Mouse (Mus musculus) kidney, postnatal 25 days (tissue): ENCODE data around the gene Iqschfp.

ENCODE experiments used
- DNase-seq, 2 experiments: peaks; one replicate each; pipeline ENCODE4 v3.0.0; 2021; ENCODE audit warnings: mixed read lengths in 2 of 2

Iqschfp gene

DNA sequence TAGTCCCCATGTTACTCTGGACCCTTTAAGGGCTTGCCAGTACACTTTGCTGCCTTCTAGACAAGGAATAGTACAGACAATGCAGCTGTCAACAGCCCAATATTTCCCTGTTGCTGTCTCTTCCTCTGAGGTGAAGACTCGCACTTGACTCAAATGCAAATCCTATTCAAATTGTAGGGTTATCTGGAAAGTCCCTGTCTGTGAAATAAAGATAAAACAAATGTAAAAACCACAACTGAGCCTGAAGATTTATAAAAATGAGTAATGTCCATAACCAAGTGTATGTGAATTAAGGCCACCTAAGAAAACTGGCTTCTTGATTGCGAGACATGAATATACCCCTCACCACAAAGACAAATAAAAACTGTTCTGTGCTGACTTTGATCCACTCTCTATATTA, 347.9 kb downstream of the Iqschfp start:
- DNase-seq = no peak

GRCm38 (mm10) chr3:68243239-68243638, 351.2 kb downstream of the Iqschfp start:
- DNase-seq = no peak

DNA sequence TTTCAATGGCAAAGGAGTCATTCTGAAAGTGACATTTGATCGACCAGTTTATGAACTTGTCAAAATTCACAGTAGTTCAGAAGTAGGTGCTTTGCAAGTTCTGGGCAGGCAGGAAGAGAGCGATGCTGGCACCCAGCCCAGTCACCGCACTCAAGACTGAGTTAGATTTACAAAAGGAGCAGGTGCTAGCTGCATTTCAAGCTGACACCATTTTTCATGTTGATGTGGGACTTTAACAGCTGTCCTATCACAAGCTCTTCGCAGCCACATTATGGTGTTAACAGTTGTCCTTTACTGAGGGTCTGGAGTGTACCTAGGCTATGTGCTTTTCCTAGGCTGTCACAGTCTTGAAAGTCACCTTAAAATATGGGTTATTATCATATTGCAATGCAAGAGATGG, 354.1 kb downstream of the Iqschfp start:
- DNase-seq = no peak

DNA sequence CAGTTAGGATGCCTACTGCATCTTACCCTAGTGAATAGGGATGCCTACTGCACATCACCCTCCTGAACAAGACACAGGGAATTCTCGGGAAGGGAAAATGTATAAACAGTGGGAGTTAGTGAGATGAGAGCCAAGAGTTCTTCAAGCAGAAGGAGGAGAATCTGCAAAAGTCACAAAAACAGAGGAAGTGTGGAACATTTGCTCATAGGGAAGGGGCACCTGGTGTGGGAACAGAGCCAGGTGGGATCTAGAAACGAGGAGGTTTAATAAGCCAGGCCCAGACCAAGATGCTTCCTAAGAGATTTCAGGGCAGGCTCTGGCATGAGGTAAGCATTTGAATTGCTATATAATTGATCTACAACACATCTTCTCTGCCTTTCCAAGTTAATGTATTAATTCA, 358.6 kb downstream of the Iqschfp start:
- no peak for DNase-seq

DNA sequence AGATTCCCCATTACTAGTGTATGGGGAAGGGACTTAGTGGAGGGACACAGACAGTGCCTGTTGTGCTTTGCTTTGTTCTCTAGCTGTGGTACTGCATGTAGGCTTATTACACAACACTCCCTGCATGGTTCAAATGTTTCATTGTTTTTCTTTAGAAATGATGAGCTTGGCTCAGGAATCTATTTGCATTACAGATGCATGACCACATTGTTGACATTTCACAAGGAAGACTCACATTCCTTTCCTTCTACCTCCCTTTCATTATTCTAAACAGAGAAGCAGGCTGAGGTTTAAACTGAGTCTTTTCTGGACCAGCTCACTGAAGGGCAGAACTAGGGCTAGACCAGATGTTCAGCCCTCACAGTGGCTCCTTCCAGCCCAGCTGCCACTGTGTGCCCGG, 360.3 kb downstream of the Iqschfp start:
- DNase-seq = no peak

- DNase-seq = no peak
Measured at GRCm38 (mm10) chr3:68262304-68262703, 370.3 kb downstream of the Iqschfp start.

DNA sequence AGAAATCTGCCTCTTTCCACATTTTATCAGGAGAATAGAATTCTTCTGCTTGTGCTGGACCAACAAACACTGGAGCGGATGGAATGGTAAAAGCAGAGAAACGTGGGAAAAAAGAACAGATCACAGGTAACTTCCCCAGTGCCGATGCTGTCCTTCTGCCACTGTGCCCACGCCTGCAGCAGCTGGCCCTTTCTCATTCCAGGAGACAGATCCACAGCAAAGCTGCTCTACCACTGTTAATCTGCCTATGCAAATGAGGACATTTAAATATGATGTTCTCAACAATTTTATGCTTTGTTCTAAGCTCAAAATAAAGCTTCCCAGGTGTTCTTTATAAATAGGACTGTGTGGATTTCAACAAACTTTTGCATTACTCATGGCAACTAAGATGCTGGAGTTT, 375.9 kb downstream of the Iqschfp start:
- DNase-seq = no peak

GRCm38 (mm10) chr3:68269251-68269650, 377.2 kb downstream of the Iqschfp start:
- DNase-seq = no peak

DNA sequence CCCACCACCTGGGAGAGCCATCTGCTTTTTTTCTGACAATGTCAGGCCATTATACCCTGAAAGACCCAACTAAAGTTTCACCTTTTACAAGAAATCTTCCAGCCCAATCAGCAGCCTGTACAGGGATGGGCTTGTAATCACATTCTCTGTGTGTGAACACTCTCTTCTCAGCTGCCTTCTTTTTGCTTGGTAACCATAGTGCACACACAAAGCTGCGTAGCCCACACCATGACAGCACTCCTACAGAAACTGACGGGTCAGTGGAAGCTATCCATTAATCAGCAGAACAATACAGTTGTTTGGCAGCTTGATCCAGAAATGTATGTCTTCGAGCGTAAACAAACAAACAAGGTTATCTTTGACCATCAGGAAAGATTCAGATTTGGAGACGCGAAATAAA, 378.2 kb downstream of the Iqschfp start:
- no peak for DNase-seq

GRCm38 (mm10) chr3:68271457-68271856, 379.4 kb downstream of the Iqschfp start:
- no peak for DNase-seq

DNA sequence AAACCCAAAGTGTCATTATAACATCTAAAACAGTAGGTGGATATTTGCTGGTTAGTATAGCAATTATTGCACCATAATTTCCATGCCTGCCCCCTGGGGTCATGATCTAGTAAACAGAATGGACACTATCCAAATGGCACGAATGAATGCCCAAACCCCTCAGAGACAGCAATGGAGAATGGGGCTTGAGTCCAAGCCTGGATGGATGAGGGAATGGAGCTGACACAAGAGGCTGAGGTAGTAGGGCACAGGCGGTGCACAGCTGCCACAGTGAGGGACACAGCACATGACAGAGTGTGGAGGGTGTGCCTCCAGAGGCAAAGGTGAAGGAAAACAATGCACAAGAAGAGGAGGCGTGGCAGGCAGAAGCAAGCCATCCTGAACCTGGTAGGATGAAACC, 379.8 kb downstream of the Iqschfp start:
- no peak for DNase-seq

DNA sequence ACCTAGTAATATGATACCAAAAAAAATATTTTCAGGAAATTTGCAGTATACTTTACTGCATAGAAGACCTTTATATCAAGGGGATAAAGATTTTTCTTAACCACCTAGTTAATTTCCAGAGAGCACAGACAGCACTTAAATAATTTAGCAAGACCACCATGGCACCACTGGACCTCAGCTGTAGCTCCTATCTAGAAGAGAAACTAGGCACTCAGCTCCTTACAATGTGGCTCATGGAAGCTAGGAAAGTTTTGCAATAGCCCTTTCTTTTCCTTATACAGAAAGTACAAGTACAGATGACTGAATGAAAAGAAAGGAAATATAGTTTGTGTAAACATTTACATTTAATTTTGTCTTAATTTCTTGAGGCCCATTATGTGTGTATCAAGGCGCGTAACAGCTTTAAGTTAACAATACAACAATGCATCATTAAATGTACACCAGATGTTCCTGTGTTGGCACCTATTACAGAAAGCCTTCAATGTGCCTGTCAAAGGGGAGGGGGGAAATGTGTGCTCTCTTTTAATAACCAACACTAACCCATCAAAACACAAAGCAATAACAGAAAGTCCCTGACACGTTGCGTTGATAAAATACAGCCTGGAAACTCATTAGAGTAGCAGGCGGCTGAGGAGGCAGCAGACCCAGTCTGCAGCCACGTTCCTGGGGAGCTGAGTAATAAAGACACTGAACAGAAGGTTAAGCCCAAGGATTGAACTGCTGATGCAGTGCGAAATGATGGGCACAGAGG, 391.0 kb downstream of the Iqschfp start:
- DNase-seq = no peak

- no peak for DNase-seq
Measured at GRCm38 (mm10) chr3:68283595-68283991, 391.6 kb downstream of the Iqschfp start.

GRCm38 (mm10) chr3:68284500-68284899, 392.5 kb downstream of the Iqschfp start:
- DNase-seq = no peak

DNA sequence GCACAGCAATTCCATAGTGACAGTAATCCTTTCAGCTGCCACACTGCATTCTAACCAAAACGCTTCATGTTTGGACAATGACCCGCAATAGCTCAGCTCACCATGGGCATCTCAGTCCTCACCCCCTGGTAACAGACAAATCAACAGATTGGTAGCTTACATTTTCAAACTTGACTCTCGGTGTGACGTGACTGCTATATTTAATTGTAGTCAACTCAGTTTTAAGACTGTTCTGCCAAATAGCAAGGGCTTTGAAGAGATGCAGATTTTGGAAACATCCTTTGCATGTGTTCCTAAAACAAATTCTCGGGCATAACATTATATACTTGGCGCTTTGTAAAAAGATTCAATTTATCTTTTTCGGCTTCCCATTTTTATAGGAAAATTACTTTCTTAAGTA, 404.7 kb downstream of the Iqschfp start:
- DNase-seq = no peak

DNA sequence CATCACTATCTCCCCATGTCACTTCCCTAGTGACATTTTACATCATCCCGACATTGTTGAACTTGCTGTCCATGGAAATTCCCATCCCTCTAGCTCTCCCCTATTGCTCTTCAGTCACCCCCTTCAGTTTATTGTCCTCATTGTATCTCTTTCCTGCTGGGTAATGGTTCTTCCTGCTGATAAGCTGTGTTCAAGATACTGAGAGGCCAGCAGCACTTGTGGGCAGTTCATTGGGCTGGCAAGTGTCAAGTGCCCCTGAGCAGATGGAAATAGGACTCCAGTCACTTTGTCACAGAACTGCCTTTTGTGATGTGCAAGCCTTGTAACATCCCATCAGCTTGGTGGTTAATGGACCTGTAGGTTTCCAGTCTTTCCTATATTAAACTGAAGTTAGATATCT, 413.6 kb downstream of the Iqschfp start:
- DNase-seq = no peak

GRCm38 (mm10) chr3:68306726-68307125, 414.7 kb downstream of the Iqschfp start:
- no peak for DNase-seq

DNA sequence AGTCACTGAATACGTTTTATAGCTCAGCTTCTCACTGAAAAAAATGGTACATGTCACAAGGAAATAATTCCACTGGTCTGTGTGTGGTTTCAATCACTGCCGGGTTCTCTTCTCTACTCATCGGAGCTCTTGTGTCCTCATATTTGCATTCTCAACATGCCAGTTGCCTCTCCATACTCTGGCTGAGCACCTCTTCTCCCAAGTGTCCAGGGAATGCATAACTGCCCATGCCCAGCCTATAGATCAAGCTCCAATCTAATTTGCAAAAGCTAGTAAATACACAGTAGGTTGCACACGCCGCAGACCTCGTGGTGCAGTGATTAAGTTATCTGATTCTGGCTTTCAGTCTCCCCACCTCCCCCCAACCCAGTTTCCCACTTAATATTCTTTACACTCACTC, 433.5 kb downstream of the Iqschfp start:
- no peak for DNase-seq

DNA sequence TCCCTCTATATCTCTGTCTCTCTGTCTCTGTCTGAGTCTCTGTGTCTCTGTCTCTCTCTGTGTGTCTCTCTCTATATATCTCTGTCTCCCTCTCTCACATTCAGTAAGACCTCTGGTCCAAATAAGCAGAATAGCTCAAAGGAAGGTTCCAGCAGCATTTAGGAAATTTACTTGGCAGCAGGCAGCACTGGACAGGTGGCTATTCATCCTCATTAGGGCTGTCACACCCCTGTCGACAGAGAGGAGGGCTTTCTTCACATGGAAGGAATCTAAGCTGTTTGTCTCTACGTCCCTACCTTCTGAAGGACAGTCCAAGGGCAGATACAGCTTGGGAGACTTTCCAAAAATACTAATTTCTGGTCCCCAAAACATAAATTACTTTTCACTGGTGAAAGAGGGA, 440.5 kb downstream of the Iqschfp start:
- DNase-seq = no peak

- no peak for DNase-seq
Measured at GRCm38 (mm10) chr3:68335501-68335900, 443.5 kb downstream of the Iqschfp start.

DNA sequence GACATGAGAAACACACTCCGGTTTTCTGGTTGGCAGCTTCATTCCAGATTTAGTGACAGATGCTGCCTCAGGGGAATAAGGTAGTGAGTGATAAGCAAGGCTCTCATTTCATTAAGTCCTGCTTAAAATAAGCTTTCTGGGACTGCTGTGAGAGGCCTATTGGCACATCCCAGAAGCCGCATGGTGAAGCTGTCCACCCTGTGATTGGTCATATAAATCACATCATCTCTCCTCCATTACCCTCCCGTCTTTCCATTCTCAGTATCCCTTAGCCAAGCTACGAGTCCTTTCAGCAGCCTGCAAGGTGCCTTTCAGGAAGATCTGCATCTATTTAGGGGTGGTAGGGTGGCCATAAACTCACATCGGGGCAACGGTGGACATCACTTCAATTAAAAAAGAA, 458.6 kb downstream of the Iqschfp start:
- no peak for DNase-seq

DNA sequence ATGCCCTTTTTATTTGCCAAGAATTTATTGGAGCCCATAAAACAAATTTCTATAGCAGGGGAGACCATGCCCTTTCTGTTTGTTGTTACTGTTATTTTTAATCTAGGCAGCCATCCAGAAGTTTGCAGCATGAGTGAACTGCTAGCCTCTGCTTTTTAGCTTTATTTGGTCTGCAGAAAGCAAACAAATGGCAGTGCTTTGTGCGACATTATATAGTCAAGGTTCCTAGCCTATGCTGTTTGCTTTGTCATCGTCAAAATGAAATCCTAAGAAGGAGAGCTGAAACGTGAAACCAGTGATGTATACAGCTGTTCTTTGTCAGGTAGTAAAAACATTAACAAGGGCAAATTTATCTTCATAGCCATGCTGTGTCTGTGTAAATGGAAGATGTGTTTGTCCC, 459.4 kb downstream of the Iqschfp start:
- no peak for DNase-seq

GRCm38 (mm10) chr3:68352961-68353360, 460.9 kb downstream of the Iqschfp start:
- no peak for DNase-seq

DNA sequence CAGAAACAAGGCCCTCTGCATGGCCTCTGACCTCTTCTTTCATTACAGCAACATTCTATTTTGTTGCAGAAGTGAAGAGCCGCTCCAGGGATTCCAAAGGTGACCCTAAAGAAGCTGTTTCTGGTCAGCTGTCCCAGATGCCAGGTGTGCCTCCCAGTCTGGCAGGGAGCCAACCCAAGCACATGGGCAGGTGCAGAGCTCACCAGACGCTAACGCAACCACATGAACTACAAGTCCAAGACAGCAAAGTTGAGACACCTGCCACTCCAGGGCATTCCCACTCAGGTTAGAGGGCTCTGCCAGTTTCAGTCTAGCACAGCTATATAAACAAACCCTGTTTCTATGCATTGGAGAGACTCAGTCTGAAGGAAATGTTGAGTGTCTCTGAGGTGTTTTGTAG, 461.5 kb downstream of the Iqschfp start:
- peak; percentile 57 to 75 for DNase-seq

- DNase-seq = no peak
Measured at GRCm38 (mm10) chr3:68356516-68356915, 464.5 kb downstream of the Iqschfp start.
